Mouse (Mus musculus) left cerebral cortex, adult 18-20 months (tissue): Measurements from ENCODE around the gene Lmcd1. TPM values are rescaled to one million over a fixed set of nuclear protein-coding genes. Genes with fewer than 3 reads are reported as not detected.
A peak's percentile ranks its signal among the peaks of the same experiment; 100 is the strongest.

Experiments
- DNase-seq, 2 experiments: peaks; one replicate each; pipeline ENCODE4 v3.0.0; 2021 to 2022; ENCODE audit warnings: low spot score in 2 of 2, mixed read lengths in 1 of 2
- total RNA-seq, 2 experiments: library from RNA; stranded (reverse); gene quantifications; 2 replicates each; pipeline ENCODE4 v1.2.3; 2021

The Lmcd1 gene
- total RNA-seq, 2 experiments from 2014 or later = 7.6 to 10.6 TPM

- DNase-seq = no peak
Observed at GRCm38 (mm10) chr6:112339016-112339415, 65.5 kb downstream of the Lmcd1 start.

- no peak for DNase-seq
Observed at GRCm38 (mm10) chr6:112350452-112350851, 76.9 kb downstream of the Lmcd1 start.

DNA sequence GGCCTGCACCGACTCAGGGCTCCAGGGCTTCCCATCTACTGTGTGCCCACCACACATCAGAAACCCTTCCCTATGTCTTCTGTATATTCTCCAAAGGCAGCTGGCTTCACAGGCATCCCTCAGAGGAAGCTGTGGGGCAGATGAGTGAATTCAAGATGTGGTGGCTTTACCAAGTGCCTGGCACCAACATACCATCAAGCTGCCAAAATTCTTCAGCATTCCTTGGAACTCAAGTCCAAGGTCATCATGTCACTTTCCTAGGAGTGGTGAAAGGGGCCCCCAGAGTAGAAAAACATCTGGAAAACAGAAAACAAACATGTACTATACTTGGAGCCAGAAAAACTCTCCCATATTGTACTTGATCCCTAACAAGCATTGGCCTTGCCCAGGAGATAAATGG, 85.8 kb downstream of the Lmcd1 start:
- DNase-seq = no peak

GRCm38 (mm10) chr6:112360676-112361075, 87.1 kb downstream of the Lmcd1 start:
- DNase-seq = peak; percentile 6 to 39

DNA sequence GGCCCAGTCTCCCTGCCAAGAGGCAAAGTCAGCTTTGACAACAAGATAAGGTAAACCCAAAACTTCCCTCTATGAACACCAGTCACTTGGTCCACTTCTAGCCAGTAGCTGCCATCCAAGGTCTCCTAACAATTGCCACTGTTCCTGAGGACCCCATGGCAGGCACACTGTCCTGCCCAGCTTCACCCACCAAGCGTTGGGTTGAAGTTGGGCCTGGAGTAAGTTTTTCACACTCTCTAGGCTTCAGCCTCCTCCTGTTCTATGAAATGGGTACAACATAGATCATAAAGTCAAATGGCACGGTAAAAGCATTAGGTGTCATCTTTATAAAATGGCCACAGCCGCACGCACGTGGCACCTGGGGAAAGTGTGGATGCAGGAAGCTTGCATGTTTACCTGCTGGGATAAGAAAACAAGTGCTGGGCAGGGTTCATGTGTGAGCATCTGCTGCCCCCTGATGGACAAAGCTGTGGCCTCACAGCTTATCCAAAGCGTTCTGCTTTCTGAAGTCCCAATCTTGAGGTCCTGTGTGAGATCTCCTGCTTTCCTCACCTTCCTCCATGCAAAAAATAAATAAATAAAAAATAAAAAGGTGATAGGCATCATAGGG, 88.9 kb downstream of the Lmcd1 start:
- DNase-seq = peak; percentile 63 to 73

DNA sequence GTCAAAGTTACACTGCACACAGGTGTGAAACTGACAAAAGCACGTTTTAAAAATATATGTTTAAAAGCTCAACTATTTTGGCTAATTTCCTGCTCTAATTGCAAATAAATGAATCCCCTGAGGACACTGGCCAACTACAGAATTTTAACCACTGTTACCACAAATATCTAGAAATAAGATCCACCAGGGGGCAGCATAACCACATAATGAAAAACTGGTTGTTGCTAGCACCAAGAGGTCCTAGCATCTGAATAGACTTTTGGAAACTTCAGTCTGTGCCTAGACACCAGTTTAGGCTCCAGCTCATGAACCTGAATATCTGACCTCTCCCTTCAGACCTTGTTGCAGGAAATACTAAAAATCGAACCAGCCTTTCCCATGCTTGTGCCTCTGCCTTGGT, 91.0 kb downstream of the Lmcd1 start:
- peak in 1 of 2 experiments; percentile 56 for DNase-seq

GRCm38 (mm10) chr6:112365294-112365693, 91.7 kb downstream of the Lmcd1 start:
- DNase-seq = no peak

GRCm38 (mm10) chr6:112373886-112374585, 100.5 kb downstream of the Lmcd1 start:
- DNase-seq = peak; percentile 25 to 31

DNA sequence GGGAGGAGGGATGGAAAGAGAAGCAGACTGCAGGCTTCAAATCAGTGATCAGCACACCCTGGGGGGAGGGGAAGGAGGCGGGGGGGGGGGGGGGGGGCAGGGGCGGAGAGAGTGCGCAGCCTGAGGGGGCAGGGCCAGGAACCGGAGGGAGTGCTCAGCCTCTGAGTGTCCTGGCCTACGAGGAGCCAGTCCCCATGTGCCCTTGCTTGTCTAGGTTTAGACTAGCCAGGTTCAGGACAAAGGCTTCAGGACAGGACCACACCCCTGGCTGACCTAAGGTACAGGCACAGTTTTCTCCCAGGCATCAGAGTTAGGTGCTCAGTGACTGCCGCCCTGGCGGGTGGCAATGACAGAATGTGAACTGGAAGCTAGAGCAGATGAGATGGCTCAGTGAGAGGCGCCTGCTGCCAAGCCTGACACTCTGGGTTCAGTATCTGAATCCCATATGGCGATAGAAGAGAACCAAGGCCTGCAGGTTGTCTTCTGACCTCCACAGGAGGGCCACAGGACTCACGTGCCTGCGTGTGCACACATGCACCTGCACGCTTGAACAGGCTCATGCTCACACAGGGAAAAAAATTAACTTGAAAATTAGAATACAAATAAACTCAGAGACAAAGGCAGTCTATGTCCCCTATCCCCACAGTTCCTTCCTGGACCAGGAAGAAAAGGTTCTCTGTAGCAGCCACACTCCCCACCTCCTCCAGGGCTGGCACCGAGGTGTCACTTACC, 102.3 kb downstream of the Lmcd1 start:
- DNase-seq = no peak

- no peak for DNase-seq
Observed at GRCm38 (mm10) chr6:112379054-112379453, 105.5 kb downstream of the Lmcd1 start.

Other genes starting within 250 kb of the Lmcd1 start
- under 1 TPM in 1 of 2 experiments, not detected in 1; 0.37 TPM for gene Ssu2, start 114.3 kb downstream of the Lmcd1 start, total RNA-seq
- gene Cav3, start 185.7 kb downstream of the Lmcd1 start, total RNA-seq = not detected
- gene Oxtr, start 216.2 kb downstream of the Lmcd1 start, total RNA-seq = 1 to 10 TPM; 5.8 TPM